Mouse (Mus musculus) heart, postnatal 0 days (tissue): ENCODE measurements around the gene Ccnb1ip1.

Source experiments
- CTCF ChIP-seq: IDR thresholded peaks from 2 replicates; pipeline ENCODE4 v1.5.1; 2016; ENCODE audit warnings: antibody characterized with exemption, control low read depth, low read depth
- EP300 ChIP-seq: IDR thresholded peaks from 2 replicates; pipeline ENCODE4 v1.6.1; 2016; ENCODE audit warnings: antibody characterized with exemption, low read depth

GRCm38 (mm10) chr14:50855788-50856187 lies 48.3 kb upstream of the Ccnb1ip1 start:
- TF ChIP-seq CTCF (no peak), EP300 (no peak)
